Mouse (Mus musculus): ENCODE measurements around the gene Mpped2.

GRCm38 (mm10) chr2:106730608-106731007 lies 37.5 kb downstream of the Mpped2 start:
- TF ChIP-seq CTCF (IDR thresholded peaks at IDR 0.05; ENCODE audit: low read depth, low read length) (no peak), POLR2A (IDR thresholded peaks at IDR 0.05; ENCODE audit: extremely low read depth, insufficient read depth, low read length) (no peak)

Measured in liver, adult 2 months (tissue).